Mouse (Mus musculus) urinary bladder, postnatal 4 days (tissue): ENCODE data around the gene Phgdh.

Experiments used
- DNase-seq, 2 experiments: peaks; one replicate each; pipeline ENCODE4 v3.0.0; 2021 to 2022; ENCODE audit warnings: low spot score in 2 of 2

Gene Phgdh

DNA sequence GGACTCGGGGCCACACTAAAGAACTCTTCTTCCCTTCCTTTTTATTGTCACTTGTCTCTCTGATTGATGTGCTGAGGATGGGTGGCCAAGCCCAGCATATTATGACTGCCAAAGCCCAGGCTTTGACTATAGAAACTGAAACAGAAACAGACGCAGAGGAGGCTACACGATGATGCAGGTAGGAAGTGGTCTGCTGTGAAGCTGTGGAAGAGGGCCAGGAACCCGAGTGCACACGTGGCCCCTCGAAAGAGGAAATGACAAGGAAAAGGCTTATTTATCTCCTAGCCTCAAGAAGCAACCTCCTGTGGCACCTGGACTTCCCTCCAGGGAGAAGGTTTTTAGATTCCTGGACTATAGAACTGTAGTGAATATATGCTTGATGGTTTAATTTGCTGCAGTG is 8.3 kb upstream of the Phgdh start:
- DNase-seq = no peak

DNA sequence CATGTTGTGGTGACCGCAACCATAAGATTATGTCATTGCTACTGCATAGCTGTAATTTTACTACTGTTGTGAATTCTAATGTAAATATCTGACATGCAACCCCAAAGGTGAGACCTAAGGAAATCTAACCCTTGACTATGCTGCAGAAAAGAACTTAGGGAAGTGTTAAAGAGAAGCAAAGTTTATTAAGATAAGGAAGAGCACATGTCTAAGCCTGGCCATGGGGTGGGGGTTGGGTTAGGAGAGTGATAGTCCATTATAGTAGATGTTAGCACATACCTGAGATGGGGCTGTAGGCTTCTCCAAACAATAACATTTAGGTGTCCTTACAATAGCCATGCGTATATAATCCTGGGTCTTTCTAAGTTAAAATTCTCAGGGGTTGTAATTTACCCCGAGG is 3.4 kb upstream of the Phgdh start:
- no peak for DNase-seq

DNA sequence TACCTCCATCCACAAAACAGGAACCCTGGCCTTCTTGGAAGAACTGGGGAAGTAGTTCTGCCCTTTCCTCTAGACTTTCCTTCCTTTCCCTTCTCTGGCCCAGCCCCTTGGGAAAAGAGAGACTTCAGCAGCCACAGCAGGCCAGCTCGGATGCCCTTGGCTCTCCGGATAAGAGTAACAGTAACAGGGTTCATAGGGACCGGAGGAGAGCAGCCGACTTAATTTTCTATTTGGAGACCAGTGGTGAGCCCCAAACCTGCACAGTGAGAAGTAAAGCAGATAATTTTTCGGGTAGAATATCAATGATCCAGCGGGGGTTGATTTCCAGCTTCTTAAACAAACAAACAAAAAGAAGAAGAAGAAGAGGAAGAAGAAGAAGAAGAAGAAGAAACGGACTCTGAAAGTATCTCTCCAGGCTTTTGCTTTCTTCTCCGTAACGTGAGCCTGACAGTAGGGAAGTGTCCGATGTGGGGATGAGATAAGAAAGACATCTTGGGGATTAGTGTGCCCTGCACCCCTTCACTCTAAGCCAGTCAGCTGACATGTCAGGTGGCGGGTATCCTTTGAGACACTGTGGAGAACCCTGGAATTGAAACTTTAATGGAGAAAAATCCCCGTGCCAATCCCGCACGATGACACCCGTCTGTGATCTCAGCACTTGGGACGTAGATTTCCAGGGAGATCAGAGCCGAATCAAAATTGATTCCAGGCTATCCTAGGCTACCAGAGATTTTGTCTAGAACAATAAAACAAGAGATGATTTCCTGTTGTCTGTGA is 1.2 kb upstream of the Phgdh start:
- no peak for DNase-seq

DNA sequence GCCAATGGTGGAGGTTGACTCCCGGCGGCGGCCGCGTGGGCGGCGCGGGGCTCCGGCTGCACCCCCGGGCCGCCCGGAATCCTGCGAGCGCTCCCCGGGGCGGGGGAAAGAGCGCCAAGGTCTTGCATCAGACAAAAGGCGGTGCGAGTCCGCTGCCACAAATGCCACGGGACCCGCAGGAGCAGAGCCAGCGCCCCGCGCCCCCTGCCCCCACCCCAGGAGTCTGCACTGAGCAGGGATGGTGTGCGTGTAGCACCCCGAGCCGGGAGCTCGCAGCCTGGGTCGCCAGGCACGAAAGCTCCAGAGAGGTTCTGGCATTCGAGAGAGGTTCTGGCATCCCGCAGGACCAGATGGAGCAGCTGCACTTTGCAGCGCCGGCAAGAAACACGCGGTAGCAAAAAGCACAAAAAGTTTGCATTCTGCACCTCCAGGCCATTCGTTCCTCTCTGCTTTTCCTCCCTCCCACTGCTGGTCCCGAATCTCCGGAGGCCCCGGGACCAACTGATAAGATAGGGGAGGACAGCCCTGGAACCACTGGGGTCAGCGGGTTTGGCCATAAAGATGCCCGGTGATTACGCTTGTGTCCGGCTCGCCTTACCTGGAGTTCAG is 589 bp downstream of the Phgdh start:
- peak; percentile 56 to 63 for DNase-seq

DNA sequence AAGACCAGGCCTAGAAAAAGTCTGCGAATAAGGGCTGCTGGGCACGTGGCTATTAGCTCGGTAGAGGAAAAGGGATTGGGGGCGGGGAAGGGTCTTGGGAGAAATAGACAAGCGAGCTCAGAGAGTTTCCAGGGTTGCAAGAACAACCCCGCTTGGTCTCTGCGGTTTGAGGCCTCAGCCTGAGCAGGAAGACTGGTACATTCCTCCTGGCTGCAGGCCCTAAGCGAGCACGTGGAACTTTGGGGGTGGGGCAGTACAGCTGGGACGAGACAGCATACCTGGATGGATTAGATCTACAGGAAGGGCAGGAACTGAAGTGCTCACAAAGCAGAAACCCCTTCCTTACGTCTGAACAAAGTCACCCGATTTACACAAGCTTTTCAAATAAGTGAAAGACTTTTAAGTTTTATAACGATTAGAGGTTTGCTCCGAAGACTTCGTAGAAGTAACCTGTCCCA is 1.2 kb downstream of the Phgdh start:
- peak in 1 of 2 experiments; percentile 42 for DNase-seq

DNA sequence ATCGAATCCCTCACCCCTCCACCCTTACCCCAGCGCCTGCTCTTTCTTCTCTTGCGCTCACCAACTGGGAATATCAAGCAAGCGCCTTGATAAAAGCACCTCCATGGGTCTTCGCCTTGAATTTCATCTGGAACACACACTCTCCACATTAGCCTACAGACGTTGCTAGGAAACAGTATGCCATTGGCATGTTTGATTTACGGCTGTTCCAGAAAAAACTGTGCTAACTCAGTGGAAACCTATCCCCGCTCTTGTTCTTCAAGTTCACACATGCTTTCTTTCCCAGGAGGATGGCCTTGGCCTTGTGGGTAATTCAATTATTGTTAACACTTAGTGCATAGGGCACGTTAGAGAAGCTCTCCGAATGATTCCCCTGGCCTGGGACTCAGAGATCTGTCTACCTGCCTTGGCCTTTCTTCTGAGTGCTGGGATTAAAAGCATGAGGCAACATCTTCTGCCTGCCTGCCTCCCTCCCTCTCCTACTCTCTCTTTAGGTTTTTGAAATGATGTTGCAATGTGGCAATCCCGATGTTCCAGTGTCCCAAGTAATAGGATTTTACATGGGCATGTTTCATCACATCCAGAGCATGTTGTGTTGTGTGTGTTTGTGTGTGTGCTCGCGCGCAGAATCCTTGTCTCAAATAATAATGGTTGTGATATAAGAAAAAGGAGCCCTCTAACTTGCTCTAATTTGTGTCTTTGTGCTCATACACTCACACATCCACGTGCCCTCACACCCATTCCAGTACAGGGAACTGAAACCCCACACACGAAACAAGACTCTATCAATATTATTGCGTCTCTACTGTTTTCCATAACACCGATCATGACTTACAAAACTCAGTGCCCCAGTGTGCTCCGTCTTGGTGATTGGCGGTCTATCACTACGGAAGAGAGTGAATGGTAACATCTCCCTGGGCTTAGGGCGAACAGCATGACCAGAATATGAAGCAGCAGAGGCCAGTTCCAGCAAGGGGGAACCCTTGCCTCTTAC is 2.8 kb downstream of the Phgdh start:
- no peak for DNase-seq

DNA sequence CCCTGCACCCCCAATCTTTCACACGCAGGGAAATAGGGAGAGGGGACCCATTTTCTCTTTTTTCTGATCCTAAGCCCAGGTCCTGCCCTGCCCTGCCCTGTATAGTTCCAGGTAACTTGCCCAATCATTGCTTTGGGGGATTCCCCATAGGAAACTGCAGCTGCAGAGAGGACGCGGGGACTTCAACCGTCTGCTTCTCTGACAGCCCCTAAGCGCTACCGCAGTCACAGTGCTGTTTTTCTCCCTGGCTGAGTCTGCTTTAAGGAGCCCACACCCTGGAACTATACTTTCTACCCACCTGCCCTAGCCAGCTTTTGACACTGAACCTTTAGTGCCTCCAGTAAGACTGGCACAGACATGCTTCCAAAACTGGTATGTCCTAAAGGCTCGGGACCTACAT is 3.9 kb downstream of the Phgdh start:
- DNase-seq = no peak

DNA sequence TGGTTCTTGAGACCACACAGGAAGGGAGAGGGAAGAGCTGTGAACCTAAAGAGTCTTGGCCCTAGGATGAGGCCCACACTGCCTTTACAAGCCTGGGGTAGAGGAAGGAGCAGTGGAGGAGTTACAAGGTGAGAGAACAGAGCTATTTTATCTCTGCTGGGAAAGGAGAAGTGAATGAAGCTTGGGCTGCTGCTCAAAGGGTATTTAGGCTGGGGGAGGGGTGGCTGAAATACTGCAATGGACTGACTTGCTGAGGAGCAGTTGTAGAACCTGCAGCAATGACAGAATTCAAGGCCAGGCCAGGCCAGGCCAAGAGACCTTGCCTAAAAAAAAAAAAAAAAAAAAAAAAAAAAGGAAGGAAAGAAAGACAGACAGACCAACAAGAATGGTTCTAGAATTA is 4.5 kb downstream of the Phgdh start:
- DNase-seq = no peak

DNA sequence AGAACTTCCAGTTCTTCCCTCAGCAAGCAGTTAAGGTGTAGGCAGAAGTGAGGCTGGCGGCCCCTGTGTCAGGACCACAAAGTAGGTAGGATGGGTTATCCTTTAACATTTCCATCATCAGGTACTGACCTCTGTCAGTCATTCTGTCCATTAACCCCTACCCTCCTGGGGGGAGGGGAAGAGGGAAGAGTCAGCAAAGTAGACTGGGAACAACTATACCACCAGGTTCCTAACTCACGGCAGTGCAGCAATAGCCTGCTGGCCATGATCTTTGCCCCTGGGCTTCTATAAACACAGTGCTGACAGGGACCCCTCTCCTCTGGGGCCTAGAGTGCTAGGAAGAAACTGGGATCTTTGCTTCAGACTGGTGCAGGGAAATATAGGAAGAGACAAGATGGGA is 5.8 kb downstream of the Phgdh start:
- DNase-seq = no peak

DNA sequence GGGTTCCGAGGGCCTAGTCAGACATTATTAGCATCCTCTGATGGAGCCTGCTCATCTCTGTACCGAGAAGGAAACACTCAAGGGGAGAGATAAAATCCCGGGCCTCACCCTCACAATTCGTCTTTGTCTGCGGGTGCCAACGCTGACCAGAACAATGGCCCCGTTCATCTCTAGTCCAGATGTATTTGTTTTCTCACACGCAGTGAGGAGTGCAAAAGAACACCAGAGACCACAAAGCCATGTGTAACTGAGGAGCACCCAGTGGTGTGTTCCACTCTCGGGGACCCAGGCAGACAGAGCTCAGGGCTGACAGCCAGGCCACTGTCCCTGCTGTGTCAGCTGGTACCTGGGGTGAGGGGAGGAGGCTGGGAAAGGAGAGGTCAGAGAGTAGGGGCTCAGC is 15.6 kb downstream of the Phgdh start:
- no peak for DNase-seq

DNA sequence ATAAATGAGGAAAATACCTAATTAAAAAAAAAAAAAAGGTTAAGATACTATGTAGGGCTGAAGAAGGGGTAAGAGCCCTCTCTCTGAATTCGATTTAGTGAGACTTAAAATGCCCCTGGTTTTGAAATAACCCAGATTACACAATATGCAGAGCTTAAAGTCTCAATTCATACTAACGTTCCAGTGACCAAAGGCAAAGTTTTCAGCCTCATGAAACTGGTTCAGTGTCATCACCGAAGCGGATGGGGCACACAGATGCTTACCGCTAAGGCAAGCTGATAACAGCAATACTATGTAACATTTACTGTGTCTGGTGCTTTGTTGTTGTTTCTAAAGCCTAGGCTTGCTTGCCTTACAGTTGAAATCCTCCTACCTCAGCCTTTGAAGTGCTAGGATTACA is 17.6 kb downstream of the Phgdh start:
- no peak for DNase-seq

DNA sequence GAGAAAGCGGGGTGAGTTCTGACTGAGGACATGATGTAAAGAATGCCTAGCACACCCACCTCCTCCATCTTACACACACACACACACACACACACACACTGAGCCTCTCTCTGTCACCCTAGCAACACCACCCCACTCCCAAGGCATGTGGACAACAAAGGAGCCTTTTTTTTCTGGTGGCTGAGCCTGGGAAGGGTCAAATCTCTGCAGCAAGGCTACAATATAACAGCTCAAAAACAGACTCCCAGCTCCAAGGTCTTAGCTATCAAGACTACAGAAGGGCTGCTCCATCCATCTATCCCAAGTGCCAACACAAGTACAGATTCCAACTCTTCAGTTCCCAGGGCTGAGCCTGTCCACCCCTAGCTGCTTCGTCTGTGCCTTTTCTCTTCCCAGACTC is 20.6 kb downstream of the Phgdh start:
- DNase-seq = no peak

DNA sequence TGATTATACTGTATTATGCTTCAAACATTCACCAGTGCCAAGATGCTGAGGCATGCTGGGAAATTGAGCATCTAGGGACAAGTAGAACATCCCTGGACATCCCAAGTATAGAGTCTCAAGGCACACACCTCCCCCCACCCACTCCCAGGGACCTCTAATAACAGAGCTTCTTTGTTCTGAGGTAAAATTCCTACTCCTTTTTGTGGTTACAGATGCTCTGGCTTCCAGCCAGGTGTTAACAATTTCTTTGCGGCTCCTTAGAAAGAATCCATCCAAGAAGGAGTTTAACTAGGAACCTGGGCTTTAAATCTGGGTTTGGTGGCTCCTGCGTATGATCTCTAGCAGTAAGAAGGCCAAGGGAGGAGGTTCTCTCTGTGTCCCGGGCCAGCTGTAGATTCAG is 22.6 kb downstream of the Phgdh start:
- no peak for DNase-seq

DNA sequence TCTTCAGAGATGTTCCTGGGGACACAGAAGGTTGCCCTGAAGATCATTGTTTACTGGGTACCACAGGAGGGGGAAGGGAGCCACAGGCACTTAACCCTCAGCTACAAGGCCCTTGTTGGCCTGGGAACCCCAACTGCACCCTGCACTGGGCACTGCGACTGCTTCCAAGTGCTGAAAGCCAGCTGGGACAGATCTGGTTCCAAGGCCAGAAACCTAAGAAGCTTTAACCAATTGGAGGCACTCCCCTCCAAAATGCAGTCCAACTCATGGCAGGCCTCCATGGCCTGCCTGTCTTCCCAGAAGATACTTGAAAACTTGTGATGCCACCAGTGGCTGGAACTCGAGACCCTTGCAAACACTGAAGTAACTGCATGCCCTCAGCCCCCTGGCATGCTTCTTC is 24.6 kb downstream of the Phgdh start:
- DNase-seq = no peak

DNA sequence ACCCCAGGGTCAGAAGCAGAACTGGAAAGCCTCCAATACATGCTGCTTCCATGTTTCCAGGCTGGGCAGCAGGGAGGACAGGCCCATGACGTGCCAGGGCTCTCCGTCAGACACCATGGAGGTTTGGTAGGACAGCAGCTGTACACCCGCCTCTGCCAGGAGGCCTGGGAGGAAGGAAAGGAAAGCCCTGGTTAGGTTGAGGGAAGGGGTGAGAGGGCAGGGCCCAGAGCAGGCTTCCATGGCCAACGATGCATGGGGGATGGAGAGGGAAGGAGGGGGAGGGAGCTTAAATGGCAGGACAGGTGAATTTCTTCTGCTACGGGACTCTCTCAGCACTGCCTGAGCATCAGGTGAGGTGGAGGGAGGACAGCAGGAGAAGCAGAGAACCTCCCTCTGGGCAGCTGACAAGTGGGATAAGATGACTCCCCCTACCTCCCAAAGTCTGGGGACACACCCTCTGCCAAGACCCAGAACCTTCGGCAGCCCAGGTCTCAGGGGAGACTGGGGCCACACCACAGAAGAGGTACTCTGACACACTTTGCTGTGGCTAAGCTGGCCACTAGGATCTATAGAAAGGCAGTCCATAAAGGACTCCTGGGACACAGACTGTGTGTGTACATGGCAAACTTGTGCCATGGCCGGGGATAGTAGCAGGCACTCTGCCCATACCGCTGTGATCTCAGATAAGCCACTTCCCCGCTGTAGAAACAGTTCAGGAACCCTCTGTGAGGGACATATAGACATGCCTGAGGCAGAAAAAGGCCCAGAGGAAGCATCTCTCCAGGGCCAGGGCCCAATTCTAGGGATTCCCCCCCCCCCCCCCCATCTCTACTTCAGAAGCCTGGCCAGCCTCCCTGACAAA is 26.3 kb downstream of the Phgdh start:
- no peak for DNase-seq

DNA sequence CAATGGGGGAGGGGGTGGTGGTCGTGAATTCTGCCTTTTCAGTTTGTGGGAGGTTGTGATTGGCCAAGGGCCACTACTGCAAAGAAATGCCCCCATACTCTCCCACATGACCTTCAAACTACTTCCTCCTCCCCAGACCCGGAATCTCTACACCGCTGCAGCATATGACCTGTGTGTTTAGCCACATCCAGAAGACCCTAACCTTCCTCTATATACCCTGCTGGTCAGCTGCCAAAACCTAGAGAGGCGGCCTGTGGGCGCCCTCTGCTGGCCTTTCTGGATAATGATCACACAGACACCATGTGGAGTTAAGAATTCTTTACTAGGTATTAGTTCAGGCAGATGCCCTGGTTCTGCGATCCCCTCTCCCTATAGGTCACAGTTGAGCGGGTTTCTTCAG is 26.9 kb downstream of the Phgdh start:
- DNase-seq = peak in 1 of 2 experiments; percentile 38

DNA sequence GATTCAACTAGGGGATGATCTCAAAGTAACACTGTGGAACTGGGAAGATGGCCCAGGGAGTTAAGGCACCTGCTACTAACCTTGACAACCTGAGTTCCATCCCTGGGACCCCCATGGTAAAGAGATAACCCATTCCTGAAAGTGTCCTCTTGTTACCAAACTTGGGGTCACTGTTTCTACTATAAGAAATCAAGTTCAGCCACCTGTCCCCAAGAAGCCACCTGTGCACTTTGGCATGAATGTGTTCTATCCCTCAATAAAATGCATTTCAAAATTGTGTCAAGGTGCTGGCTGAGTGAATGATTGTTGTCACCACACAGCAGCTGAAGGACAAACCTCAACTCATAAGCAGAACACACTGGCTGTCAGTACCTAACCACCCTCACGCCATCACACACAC is 29.3 kb downstream of the Phgdh start:
- no peak for DNase-seq

DNA sequence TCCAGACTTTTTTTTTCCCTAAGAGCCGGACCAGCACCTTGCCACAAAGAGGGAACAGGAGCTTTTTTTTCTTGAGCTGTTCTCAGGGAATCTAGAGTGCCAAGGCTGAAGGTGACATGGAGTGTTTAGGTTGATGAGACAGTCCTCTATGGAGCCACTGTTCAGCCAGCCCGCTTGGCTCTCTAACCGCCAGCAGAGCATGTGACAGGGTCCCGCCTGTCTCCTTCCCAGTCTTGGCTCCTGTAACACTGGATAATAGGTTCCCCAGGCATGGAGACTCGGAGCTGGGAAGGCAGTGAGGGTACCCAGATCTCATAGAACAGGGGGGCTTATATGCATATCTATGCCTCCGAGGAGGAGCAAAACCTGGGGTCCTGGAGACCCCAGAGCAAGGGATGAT is 31.2 kb downstream of the Phgdh start:
- no peak for DNase-seq

DNA sequence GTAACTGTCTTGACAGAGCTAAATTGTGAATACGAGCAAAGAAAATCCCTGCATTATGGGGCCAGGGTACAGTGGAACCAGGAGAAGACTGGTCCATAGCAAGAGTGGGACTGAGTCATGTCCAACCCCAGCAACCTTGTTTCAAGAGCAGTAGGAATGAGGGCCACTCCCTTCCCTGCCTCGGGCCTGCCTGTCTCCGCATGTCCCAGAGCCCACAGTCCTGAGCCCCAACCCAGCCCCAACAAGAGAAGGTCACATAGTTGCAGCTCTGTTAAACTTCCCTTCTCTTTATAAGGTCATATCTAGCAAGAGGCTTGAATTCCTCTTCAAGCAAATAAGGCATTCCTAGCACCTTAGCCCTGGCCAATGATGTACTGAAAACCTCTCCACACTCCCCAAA is 38.0 kb downstream of the Phgdh start:
- no peak for DNase-seq

DNA sequence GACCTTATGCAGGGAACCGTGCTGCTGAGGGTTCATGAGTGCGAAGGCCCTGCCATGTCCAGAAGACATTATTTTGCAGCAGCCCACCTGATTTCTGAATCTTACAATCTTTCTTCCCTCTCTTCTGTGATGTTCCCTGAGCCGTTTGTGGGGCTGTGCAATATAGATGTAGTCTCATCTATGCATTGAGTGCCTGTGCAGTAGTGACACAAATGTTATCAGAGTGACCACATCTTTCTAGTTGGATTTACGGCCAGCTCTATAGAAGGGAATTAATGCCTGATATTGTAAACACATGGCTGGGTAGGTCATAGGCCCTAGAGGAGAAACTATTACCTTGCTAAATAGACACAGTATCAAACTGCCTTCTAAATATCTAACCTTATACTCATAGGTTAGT is 39.5 kb downstream of the Phgdh start:
- no peak for DNase-seq

DNA sequence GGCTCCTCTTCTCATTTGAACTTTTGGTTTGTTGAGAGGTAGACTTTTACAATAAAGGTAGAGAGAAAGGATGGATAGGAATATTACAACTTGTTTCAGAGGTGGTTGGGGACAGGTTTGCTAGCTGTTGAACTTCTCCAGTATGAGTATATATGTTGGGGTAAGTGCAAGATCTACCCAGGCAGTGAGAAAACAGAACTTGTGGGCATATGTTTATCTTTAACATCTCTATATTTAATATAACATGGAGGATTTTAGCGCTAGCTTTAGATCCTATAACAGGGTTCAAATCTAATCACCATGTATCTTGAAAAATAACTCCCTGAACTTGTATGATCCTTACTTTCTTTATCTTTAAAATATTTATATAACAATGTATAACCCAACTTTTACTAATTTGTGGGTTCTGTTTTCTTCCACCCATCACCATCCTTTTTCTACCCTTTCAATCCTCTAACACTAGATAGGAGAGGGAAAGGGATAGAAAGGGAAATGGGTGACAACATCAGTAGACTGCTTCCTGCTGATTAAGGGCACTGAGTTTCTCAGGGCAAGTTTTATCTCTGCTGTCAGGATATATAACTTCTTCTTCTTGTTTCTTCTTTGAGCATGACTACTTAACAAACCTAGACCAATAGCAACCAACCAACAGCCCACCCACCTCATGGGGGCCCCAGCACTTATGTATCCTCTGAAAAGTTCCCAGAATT is 40.2 kb downstream of the Phgdh start:
- no peak for DNase-seq
